Mouse (Mus musculus) lung, adult 2 months (tissue): Measurements from ENCODE around the gene Olfr641.

ENCODE experiments used
- CTCF ChIP-seq: fragments of 200-500 bp; IDR thresholded peaks from 2 replicates; pipeline ENCODE4 v1.5.1; 2011; ENCODE audit warnings: mild to moderate bottlenecking, low read length, control low read depth; ENCODE audit not compliant: insufficient read depth
- POLR2A ChIP-seq: fragments of 200-500 bp; IDR thresholded peaks from 2 replicates; pipeline ENCODE4 v1.6.1; 2011; ENCODE audit warnings: low read depth, mild to moderate bottlenecking, control low read depth, low read length, borderline replicate concordance; ENCODE audit errors: extremely low read depth

GRCm38 (mm10) chr7:104025473-104025872, 9.8 kb upstream of the Olfr641 start, which contains the start of gene Olfr640:
- no peak for TF ChIP-seq POLR2A
- TF ChIP-seq CTCF, result no peak
